Mouse (Mus musculus) T-helper 17 cell (primary cell): ENCODE measurements at regions not wholly inside any gene's neighbourhood (a gene's known extent, or its start where the extent isn't known, plus 50 kb on each side); places are given as distances from the start of the nearest gene placed in this dataset.

Source experiments
- in situ Hi-C, 2 experiments: fragments of 300-600 bp; cut with MboI, MseI; formaldehyde crosslinking; loops; 1 replicate in 1 of 2; 2 replicates in 1 of 2; pipeline ENCODE4 v1.15.1; 2025; ENCODE audit warnings: high pct_unique_total_duplicates in 2 of 2

DNA sequence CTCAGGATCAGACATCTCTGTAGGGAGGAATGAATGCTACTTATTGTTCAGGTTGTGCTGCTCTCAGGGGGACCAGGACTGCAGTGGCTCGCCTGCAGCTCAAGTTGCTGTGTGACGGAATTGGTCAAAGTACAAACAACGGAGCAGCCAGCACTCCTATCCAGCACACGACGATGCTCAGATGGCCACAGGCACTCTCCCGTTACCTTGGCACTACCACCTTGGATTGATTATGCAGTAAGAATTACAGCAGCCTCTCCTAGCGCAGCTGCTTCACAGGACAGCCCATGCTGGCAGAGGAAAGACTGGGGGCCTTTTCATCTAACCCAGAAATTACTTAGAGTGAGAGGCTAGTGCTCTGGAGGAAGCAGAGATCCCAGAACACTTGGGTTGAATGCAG, 226.5 kb downstream of the Maf start:
- in situ Hi-C loops, result no loop called here

DNA sequence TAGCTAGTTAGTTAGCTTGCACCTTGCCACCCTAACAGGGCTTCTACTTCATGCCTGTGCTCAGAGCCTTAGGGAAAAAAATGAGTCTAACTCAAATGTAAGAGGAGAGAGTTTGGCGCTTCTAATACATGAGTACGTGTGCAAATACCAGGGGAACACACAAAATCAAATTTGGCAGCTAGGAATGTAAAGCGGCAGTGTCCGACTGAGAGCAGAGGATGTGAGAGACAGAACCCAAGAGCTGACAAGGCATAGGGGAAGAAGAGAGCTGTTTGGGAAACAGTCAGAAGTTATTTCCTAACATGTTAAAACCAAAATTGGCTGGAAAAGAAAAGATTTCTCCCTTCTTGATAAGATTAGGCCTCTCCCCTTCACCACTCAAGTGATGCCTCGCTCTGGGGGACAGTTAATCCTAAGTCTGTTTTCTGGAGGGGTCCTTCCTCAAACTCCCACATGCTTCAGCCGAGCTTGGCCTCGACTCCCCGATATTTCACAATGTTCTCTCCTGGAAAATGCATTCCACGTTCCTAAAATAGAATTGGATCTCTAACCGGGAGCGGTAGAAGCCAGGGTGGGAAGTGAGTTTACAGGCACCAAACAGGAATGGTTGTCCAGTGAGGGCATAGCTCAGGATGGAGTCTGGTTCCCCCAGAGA, 229.1 kb downstream of the Maf start:
- in situ Hi-C loops, result no loop called here

DNA sequence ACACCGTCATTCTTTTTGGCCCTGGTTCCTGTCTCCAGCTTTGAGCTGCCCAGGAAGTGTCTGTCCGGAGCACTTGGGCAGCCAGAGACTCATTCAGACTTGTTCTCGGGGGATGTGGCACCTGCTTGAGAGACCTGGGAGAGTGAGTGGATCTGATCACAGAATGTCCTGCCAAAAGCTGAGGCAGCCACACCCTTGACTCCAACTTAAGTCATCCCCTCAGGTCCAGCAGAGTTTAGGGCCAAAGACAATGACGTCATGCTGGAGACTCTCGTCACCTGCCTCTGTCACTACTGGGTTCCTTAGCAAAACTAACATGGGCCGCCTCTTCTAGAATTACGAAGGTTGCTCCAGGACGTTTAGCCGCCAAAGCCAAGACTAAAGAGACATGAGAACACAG, 231.5 kb downstream of the Maf start:
- in situ Hi-C loops, result no loop called here

DNA sequence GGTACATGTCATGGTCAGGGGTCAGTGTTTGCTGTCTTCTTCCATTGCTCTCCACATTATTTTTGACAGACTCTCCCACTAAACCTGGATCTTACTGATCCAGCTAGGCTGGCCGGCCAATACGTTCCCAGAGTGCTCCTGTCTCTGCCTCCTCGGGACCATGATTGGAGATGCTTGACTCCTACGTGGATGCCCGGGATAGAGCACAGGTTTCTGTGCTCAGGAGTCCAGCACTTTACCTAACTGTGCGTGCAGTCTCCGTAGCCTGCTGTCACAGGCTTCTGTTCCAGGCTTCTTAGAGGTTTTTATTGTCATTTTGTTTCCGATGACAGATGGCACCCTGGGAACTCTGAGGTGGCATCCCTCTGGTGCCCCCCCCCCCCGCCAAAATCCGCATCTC, 232.4 kb downstream of the Maf start:
- in situ Hi-C loops, result no loop called here

DNA sequence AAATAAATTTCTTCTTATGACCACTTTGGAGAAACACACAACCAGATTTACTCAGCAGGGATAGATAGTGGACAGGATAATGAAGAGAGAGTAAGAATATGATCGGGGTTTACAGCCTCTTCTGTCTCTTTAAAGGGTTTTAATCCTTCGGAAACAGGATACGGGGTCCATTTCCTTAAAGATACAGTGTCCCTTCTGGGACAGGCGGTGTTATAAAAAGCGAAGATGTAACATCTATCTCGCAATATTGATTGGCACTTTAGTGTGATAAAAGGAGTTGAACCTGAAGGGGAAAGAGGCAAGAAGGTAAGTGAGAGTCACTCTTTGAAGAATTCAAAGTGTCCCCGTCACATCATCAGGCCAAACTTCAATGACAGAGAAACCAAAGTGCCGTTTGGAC, 233.6 kb downstream of the Maf start:
- in situ Hi-C loops, result no loop called here

DNA sequence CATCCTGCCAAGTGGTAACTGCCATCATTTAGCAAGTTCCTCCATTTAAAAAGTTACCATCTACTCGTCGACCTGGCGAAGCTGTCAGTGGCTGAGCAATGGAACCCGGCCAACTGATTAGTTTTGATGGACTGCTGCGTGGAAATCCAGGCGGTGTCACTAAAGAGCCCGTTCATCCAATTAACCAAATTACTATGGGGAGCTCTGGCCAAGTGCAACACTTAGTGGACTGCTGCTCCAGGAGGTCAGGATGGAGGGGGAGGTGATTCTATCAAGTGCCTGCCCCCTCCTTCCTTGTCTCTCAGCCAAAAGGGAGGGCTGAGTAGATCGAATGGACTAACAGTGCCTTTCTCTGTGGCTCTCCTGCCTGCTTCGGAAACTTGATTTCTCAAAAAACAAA, 241.0 kb downstream of the Maf start:
- in situ Hi-C loops, result no loop called here

DNA sequence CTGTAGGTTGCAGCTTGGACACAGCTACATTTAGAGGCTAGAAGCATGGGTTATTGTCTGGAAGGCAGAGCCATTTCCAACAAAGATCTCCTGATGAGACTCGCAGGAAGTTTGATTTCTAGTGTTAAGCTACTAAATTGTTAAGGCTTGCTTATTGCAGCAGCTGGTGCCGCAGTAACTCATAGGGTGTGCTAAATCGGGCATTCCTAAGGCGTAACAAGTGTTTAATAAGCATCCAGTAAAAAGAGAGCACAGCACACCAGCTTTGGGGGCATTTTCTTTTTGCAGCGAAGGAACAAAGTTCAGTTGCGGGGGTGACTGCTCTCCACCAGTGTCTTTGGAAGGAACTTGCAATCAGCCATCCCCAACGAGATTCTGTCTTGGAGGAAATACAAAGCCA, 241.5 kb downstream of the Maf start:
- in situ Hi-C loops, result no loop called here

DNA sequence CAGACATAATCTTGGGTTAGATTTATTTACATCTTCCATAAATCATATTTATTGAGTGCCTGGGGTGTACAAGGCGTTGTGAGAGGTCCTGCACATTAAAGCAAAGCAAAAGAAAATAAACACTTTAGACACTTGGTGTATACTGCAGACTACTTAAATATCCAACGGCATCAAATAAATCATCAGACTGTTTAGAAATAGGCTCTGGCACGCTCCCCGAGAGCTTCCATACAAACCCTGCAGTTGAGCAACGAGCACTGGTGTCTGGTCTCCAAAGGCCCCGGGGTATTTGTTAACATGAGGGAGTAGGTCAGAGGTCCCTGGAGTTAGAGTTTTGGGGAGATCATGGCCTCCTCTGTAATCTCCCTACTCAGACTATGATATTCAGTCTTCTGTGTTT, 244.9 kb downstream of the Maf start:
- in situ Hi-C loops, result no loop called here

DNA sequence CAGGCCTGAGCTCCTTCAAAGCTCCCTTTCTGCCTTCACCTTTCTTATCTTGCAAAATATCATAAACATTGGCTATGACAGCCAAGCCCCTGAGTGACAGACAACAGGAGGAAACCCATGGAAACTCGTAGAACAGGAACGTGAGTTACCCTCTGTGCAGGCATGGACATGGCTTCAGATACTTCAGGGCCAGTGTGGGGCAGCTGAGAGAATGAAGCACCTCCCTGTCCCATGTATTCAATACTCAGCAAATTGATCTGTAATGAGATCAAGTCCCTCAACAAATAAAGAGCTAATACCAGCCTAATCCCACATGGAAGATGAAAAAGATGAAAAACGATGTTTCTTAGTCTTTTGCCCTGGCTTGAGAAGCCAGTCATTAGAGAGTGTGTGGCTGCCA, 249.5 kb downstream of the Maf start:
- in situ Hi-C loops, result no loop called here

DNA sequence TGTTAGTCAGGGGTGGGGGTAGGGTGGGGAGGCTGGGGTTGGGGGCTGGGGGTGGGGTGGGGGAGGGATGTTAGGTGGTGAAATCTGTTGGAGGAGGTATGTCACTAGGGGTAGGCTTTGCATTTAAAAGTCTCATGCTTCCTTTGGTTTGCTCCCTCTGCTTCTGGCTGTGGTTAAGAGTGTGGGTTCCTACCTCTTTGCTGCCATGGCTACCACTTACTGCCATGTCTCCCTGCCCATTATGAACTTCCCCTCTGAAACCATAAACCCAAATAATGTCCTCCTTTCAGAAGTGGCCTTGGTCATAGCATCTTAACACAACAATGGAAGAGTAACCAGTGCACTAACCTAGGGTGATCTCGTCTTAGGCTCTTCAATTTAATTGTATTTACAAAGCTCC, 256.8 kb downstream of the Maf start:
- in situ Hi-C loops, result no loop called here

DNA sequence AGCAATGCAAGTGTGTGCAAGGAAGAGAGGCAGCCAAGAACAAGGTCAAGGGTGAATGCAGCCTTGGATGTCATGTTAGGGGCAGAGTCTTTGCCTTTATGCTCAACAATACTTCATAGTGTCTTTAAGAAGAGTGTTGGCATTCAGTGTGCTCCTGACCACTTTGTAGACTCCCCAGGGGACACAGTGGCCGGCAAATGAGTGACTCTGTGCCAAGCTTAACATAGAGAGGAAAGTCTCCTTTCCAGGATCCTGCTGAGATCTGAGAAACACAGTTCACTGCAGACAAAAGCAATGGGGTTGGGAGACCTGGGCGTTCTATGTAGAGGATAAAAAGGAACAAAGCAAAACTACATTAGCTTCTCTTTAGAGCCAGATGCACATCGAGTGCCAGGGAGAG, 259.2 kb downstream of the Maf start:
- in situ Hi-C loops, result no loop called here

DNA sequence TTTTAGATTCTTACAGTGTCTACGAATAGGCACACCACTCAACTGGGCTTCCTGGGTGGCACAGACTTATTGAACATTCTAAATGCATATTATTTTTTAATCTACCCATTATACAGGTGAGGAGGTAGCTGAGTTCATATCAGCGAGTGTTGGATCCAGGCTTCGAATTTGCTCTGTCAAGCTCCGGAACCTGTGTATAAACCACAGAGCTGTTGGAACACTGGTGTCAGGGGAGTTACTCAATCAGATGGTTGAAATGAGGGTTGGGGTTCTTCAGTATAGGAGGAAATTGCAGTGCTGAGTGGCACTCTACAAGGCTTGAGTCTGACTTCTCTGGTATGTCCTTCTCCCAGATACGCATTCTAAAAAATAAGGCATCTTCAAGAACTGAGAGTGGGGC, 263.1 kb downstream of the Maf start:
- in situ Hi-C loops, result no loop called here

DNA sequence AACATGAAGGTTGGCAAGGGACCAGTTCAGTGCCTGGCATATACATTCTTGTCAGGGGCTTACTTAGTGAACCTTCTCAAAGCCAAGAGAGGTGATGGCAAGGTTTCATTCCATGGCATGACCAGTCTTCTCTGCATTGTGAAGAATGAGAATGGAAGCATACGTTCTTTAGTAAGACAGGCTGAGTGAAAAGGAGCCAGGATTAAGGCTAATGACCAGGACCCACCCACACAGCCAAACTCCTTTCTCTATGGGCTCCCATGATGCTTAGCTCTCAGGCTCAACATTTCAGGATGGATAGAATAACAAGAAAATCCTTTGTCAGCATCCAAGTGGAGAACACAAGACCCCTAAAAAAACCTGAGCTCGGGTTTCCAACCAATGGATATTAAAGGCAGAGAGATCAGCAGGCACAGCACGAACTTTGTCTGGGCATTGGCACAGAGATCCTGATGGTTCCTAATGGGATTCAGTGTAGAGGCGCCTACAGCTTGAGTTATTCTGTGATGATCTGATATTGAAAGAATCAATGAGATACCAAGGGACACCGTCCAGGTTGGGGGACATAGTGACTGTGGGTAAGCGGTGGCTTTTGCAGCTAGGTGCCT, 265.5 kb downstream of the Maf start:
- in situ Hi-C loops, result no loop called here

DNA sequence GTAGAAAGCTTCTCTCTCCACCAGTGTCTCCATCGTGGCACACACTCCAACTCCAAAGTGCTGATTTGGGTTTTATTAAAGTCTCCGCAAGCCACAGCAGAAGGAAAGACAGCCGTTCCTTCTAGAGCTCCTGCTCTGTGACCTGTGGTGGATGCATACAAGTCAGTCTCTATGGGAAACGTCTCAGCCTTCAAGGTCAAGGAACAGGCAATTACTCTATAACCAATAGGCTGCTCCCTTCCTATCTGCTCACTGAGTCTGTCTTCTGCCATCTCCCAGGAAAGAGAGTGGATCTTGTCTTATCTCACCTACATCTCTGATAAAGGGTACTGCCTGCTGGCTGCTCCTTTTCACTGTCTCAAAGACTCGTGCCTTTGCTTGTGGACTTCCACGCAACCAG, 266.3 kb downstream of the Maf start:
- in situ Hi-C loops, result no loop called here

DNA sequence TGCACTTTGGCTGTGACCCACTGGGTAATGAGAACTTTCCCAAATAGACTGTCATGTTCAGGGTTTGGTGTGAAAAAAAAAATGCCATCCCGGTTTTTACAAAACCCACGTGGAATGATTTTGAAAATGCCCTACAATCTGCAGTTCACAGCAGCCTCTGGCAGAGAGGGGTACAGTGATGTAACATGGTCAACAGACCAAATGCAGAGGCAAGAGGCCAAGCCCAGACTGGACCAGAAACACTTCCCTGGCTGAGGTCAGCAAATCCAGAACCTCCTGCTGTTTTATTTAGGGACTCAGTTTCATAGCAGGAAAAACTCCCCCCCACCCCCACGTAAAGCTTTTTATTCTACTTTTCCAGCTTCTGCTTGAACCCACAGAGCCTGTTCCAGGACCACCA, 267.4 kb downstream of the Maf start:
- in situ Hi-C loops, result no loop called here

DNA sequence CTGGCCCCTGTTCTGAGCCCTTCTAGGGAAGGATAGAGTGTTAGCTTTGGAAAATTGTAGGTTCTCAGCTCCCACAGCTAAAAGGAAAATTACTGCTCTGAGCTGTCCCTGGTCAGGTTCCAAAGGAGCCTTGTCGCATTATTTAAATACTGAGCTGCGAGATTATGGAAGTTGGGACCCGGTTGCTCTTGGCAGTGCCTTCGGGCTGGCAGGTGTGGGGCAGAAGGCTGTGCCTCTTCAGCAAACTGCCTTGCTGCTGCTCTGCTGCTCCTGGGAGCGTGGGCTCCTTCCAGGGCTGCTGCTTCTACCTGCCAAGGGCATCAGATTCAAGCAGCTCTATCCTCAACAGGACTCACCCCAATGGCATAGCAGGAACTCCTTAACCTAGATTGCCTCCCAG, 268.1 kb downstream of the Maf start:
- in situ Hi-C loops, result no loop called here

DNA sequence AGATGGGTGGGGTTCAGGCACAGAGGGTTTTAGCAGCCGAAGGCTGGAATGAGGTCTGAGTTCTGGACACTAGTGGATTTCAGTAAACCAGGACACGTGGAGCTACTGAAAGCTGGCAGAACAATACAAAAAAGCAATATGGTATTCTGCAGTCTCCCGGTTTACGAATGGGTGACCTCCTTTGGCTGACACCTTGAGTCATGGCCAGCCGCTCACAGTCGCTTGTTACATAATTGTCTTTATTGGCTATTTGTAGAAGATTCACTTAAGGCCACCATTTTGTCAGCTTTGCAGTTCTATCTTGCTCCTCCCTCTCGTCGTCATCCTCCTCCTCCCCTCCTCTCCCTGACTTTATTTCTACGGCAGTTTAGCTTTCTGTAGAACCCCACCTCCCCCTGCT, 269.6 kb downstream of the Maf start:
- in situ Hi-C loops, result no loop called here

DNA sequence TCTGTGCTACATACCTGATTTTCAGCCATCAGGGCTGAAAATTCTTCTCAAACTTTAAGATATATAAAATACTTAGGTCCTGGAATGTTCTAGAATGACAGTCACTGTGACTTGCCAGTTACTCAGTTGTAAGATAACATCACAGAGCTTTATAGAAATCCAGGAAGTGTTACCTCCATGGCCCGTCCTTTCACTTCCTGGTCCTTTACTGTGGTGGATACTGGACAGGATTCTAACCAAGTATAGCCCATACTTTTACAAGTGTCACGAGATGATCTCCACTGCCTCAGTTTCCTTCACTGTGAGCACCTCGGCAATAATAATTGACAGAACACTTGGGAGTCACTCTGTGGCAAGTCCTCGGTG, 271.3 kb downstream of the Maf start:
- in situ Hi-C loops, result no loop called here

DNA sequence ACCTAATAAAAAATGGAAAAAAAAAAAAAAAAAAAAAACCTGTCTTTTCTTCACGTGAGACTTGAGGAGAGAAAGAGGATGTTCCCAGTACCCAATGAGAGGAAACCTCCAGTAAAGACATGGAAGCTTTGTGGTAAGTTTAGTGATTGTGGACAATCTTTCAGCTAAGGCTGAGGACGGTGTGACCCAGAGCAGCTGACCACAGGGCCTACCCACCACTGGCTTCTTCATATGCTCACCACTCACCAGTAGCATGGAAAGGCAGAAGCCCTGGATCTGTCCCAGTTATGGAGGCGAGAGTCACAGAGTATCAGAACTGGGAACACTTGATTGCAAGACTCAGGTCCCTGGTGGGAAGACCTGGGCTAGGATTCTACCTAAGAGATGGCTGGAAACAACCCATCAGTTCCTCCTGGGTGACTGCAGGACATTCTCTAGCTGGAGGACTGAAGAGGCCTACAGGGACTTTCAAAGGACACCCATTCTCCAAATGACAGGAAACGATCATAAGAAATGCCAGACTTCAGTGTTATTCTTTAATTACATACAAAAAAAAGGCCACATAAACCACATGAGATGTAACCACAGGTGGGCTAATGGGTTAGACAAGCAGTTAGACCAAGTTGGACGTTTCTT, 271.8 kb downstream of the Maf start:
- in situ Hi-C loops, result no loop called here

DNA sequence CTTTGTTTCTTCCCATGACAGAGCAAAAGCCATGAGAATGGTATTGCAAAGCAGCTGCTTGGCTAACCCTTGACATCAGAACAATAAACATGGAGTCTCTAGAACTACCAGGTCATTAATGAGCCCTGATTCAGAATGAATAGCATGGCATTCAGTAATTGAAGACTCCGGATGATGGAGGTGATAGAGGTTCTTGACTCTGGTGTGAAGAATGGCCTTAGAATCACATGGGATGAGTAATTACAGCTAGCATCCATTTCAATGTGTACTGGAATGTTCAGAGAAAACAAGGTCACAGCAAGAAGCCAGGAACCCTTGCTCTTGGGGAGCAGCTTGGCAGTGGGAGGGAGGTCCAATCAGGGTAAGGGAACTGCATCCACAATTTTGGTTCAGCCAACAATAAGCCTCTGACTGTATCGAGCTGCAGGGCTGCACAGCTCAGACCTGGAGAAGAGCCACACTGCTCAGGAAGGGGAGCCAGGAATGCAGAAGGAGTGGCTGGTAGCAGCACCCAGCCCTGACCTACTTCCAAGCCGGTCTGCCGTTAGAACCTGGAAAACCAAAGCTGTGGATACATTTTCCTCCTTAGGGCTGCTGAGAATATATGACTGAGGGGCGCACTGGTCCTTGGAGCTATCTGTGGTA, 275.1 kb downstream of the Maf start:
- in situ Hi-C loops, result no loop called here

DNA sequence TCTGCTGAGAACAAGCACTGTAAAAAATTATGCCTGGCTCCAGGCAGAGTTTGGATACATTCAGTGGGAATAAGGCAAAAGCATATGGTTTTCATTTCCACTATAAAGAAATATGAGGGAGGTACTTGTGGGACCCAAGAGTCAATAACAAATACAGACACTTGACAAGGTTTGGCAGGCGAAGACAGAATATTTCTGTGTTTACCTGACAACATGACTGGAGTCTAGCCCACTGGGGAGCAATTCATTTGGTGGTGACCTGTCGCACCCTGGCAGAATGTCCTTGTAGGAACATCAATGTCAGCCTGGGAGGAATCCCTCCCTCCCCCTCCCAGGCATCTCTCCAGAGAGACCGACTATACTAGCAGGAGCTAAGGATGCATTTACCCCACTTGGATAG, 276.8 kb downstream of the Maf start:
- in situ Hi-C loops, result no loop called here

DNA sequence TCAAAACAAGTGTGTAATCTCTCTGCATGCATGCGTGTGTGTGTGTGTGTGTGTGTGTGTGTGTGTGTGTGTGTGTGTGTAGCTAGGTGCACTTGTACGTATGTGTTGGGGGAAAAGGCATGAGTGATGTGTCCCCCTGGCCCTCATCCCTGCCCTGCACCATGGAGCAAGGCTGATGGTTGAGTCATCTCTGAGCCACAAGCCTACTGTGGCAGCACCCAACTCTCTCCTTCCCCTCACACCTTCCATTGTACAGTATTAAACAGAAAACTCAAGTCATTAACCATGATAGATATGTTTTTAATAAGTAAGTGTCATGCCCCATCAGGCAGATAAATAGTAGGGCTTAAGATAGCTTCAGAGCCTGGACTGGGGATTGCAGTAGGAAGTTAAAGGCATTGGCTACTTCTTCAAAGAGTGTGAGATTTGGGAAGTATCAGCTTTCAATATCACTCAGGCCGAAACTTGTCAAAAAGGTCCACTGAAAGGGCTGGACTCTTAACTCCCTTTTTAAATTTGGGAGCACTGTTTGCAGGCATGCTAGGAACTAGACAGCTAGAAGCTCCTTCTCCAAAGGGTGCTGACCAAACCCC, 278.2 kb downstream of the Maf start:
- in situ Hi-C loops, result no loop called here
